Mouse (Mus musculus): Measurements from ENCODE around the gene Phlda3. TPM values are rescaled to one million over a fixed set of nuclear protein-coding genes. Genes with fewer than 3 reads are reported as not detected.

Gene Phlda3
- polyA plus RNA-seq, 1 experiment, result 317 TPM

- TF ChIP-seq CEBPB (IDR thresholded peaks at IDR 0.05; ENCODE audit: insufficient read depth, poor library complexity, severe bottlenecking) (no peak), MYOG (IDR thresholded peaks at IDR 0.05; ENCODE audit: control insufficient read depth in 1 of 3, insufficient read depth in 1 of 3, insufficient read length in 2 of 3, low read depth in 2 of 3) (no peak), MAX (IDR thresholded peaks at IDR 0.05; ENCODE audit: low read depth) (no peak), SRF (IDR thresholded peaks at IDR 0.05; ENCODE audit: control insufficient read depth, insufficient read length, low read depth) (no peak), USF1 (IDR thresholded peaks at IDR 0.05; ENCODE audit: low read depth) (no peak), REST (IDR thresholded peaks at IDR 0.05; ENCODE audit: insufficient read depth, insufficient read length) (no peak), TCF3 (IDR thresholded peaks at IDR 0.05; ENCODE audit: insufficient read length, low read depth) (no peak), POLR2AphosphoS2 (IDR thresholded peaks at IDR 0.05; ENCODE audit: insufficient read length, low read depth) (no peak), TCF12 (IDR thresholded peaks at IDR 0.05; ENCODE audit: insufficient read depth, poor library complexity, severe bottlenecking) (no peak), MYOD1 (IDR thresholded peaks at IDR 0.05; ENCODE audit: control insufficient read depth in 1 of 3, insufficient read length in 2 of 3, low read depth in 2 of 3) (no peak), POLR2A (IDR thresholded peaks at IDR 0.05; ENCODE audit: insufficient read length, low read depth) (no peak), E2F4 (IDR thresholded peaks at IDR 0.05; ENCODE audit: insufficient read depth) (no peak)
Measured at GRCm38 (mm10) chr1:135729367-135729713, 36.6 kb upstream of the Phlda3 start.

GRCm38 (mm10) chr1:135729821-135730220 lies 36.1 kb upstream of the Phlda3 start:
- Histone ChIP-seq H3ac (ENCODE audit: control insufficient read depth, insufficient read length) (peak overlapping the region; percentile 48), H3K4me3 (peak overlapping the region; percentile 73), H3K4me2 (ENCODE audit: low read depth) (peak overlapping the region; percentile 92), H3K36me3 (ENCODE audit: control insufficient read depth, insufficient read depth) (no peaks in the 10 kb centered on the region), H3K79me2 (ENCODE audit: control insufficient read depth, insufficient read depth) (peaks cover 56% of the 10 kb centered on the region), H3K27me3 (ENCODE audit: control insufficient read depth, insufficient read depth, insufficient read length) (no peaks in the 10 kb centered on the region)
- TF ChIP-seq TCF12 (IDR thresholded peaks at IDR 0.05; ENCODE audit: insufficient read depth, poor library complexity, severe bottlenecking), result no peak

More at GRCm38 (mm10) chr1:135729367-135729713, 36.6 kb upstream of the Phlda3 start:
- peak overlapping the region; percentile 48 for H3ac ChIP-seq (ENCODE audit: control insufficient read depth, insufficient read length)
- peak overlapping the region; percentile 92 for H3K4me2 ChIP-seq (ENCODE audit: low read depth)
- H3K79me2 ChIP-seq (ENCODE audit: control insufficient read depth, insufficient read depth), result peaks cover 51% of the 10 kb centered on the region
- H3K36me3 ChIP-seq (ENCODE audit: control insufficient read depth, insufficient read depth), result no peaks in the 10 kb centered on the region
- peak overlapping the region; percentile 73 for H3K4me3 ChIP-seq
- no peaks in the 10 kb centered on the region for H3K27me3 ChIP-seq (ENCODE audit: control insufficient read depth, insufficient read depth, insufficient read length)

- H3K4me2 ChIP-seq (ENCODE audit: low read depth), result peak overlapping the region; percentile 92
- H3K79me2 ChIP-seq (ENCODE audit: control insufficient read depth, insufficient read depth), result peaks cover 61% of the 10 kb centered on the region
- peak overlapping the region; percentile 73 for H3K4me3 ChIP-seq
- H3K27me3 ChIP-seq (ENCODE audit: control insufficient read depth, insufficient read depth, insufficient read length), result no peaks in the 10 kb centered on the region
- TF ChIP-seq POLR2A (IDR thresholded peaks at IDR 0.05; ENCODE audit: insufficient read length, low read depth) (no peak), SRF (IDR thresholded peaks at IDR 0.05; ENCODE audit: control insufficient read depth, insufficient read length, low read depth) (no peak), MYOG (IDR thresholded peaks at IDR 0.05; ENCODE audit: control insufficient read depth in 1 of 3, insufficient read depth in 1 of 3, insufficient read length in 2 of 3, low read depth in 2 of 3) (no peak), TCF3 (IDR thresholded peaks at IDR 0.05; ENCODE audit: insufficient read length, low read depth) (no peak), MAX (IDR thresholded peaks at IDR 0.05; ENCODE audit: low read depth) (no peak), CEBPB (IDR thresholded peaks at IDR 0.05; ENCODE audit: insufficient read depth, poor library complexity, severe bottlenecking) (no peak), POLR2AphosphoS2 (IDR thresholded peaks at IDR 0.05; ENCODE audit: insufficient read length, low read depth) (no peak), MYOD1 (IDR thresholded peaks at IDR 0.05; ENCODE audit: control insufficient read depth in 1 of 3, insufficient read length in 2 of 3, low read depth in 2 of 3) (no peak), E2F4 (IDR thresholded peaks at IDR 0.05; ENCODE audit: insufficient read depth) (no peak), TCF12 (IDR thresholded peaks at IDR 0.05; ENCODE audit: insufficient read depth, poor library complexity, severe bottlenecking) (no peak), USF1 (IDR thresholded peaks at IDR 0.05; ENCODE audit: low read depth) (no peak), REST (IDR thresholded peaks at IDR 0.05; ENCODE audit: insufficient read depth, insufficient read length) (no peak)
- H3ac ChIP-seq (ENCODE audit: control insufficient read depth, insufficient read length), result no peak overlapping the region
- H3K36me3 ChIP-seq (ENCODE audit: control insufficient read depth, insufficient read depth), result no peaks in the 10 kb centered on the region
Measured at GRCm38 (mm10) chr1:135730296-135730695, 35.6 kb upstream of the Phlda3 start.

- Histone ChIP-seq H3K36me3 (ENCODE audit: control insufficient read depth, insufficient read depth) (no peaks in the 10 kb centered on the region), H3K79me2 (ENCODE audit: control insufficient read depth, insufficient read depth) (peaks cover 72% of the 10 kb centered on the region), H3K4me3 (peak overlapping the region; percentile 73), H3K27me3 (ENCODE audit: control insufficient read depth, insufficient read depth, insufficient read length) (no peaks in the 10 kb centered on the region), H3K4me2 (ENCODE audit: low read depth) (peak overlapping the region; percentile 92), H3ac (ENCODE audit: control insufficient read depth, insufficient read length) (no peak overlapping the region)
- TF ChIP-seq POLR2AphosphoS2 (IDR thresholded peaks at IDR 0.05; ENCODE audit: insufficient read length, low read depth) (no peak), MYOG (IDR thresholded peaks at IDR 0.05; ENCODE audit: control insufficient read depth in 1 of 3, insufficient read depth in 1 of 3, insufficient read length in 2 of 3, low read depth in 2 of 3) (no peak), CEBPB (IDR thresholded peaks at IDR 0.05; ENCODE audit: insufficient read depth, poor library complexity, severe bottlenecking) (no peak), SRF (IDR thresholded peaks at IDR 0.05; ENCODE audit: control insufficient read depth, insufficient read length, low read depth) (no peak), MYOD1 (IDR thresholded peaks at IDR 0.05; ENCODE audit: control insufficient read depth in 1 of 3, insufficient read length in 2 of 3, low read depth in 2 of 3) (no peak), MAX (IDR thresholded peaks at IDR 0.05; ENCODE audit: low read depth) (no peak), POLR2A (IDR thresholded peaks at IDR 0.05; ENCODE audit: insufficient read length, low read depth) (no peak), USF1 (IDR thresholded peaks at IDR 0.05; ENCODE audit: low read depth) (no peak), E2F4 (IDR thresholded peaks at IDR 0.05; ENCODE audit: insufficient read depth) (no peak), TCF3 (IDR thresholded peaks at IDR 0.05; ENCODE audit: insufficient read length, low read depth) (no peak), REST (IDR thresholded peaks at IDR 0.05; ENCODE audit: insufficient read depth, insufficient read length) (no peak), TCF12 (IDR thresholded peaks at IDR 0.05; ENCODE audit: insufficient read depth, poor library complexity, severe bottlenecking) (no peak)
Measured at GRCm38 (mm10) chr1:135731393-135731792, 34.5 kb upstream of the Phlda3 start.
